Mouse (Mus musculus) cerebellum, adult 11-12 months (tissue): Measurements from ENCODE around the gene Nt5c.
"Not testable (repeated sequence)": the region's sequence is repeated elsewhere in the genome, so short reads cannot be mapped to it uniquely, and the experiment has no call there.

ENCODE experiments used
- DNase-seq: peaks from one replicate; pipeline ENCODE4 v3.0.0; 2022

Gene Nt5c

DNA sequence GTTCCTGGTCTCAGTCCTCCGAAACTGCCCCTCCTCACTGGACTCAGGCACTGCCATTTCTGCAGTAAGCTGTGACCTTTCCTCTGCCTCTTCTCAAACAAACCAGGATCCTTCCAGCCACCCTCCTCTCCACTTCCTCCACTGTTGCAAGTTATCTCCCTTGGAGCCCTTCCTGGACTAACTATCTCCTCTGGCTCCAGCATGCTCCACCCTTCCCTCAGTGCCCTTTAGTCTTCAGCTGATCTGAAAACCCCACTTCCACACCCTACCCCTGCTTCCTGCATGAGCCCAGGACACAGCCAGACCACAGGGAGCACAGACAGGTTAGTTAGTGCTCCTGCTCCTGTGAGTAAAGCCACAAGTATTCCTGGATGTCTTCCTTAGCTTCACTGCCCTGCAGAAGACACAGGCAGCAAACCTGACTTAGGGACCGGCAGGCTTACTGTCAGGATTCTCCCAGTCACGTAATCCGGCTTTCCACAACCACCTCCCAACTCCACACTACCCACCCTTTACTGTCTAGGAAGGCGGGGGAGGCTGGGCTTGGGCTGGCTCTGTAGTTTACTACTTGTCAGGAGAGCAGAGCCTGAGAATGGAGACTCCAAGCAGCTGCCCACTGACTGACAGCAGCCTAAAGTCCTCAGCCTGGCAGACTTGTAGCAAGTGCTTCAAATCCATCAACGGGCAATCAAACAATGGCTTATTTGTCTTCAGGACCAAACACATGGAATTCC is 18.3 kb upstream of the Nt5c start:
- DNase-seq: no peak

GRCm38 (mm10) chr11:115508061-115508460 is 16.4 kb upstream of the Nt5c start:
- no peak for DNase-seq

- no peak for DNase-seq
Measured at GRCm38 (mm10) chr11:115506586-115506985, 14.9 kb upstream of the Nt5c start.

DNA sequence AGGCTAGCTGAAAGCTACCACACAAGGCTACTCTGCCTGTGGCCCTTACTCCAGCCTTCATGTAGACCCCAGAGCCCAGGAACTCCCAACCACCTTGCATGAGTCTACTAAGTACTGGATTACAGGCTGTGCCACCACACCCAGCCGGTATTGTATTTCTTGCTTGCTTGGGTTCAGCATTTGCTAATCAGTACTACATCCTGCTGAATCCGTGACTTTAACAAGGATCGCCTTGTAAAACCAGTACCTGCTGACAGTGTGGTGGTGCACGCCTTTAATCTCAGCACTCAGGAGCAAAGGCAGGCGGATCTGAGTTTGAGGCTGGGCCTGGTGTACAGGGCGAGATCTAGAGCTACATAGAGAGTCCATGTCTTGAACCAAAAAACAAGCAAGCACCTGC is 11.0 kb upstream of the Nt5c start:
- DNase-seq: no peak

- DNase-seq: not testable (repeated sequence)
Measured at GRCm38 (mm10) chr11:115496559-115496958, 4.9 kb upstream of the Nt5c start.

DNA sequence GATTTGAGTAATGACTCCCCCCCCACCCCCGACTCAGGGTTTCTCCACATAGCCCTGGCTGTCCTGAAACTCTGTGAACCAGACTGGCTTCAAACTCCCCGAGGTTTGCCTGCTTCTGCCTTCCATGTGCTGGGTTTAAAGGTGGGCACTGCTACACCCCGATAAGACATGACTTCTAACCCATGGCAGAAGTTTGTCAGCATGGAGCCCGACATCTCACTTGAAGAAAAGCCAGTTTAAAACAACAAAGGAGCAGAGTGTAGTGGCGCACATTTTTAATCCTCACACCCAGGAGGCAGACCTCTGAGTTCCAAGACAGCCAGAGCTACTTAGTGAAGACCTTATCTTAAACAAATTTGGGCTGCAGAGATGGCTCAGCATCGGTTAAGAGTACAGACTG is 725 bp upstream of the Nt5c start:
- DNase-seq: no peak

GRCm38 (mm10) chr11:115490441-115491355 is 964 bp downstream of the Nt5c start:
- no peak for DNase-seq

GRCm38 (mm10) chr11:115488551-115489104 is 3.0 kb downstream of the Nt5c start:
- DNase-seq: peak; percentile 83

- DNase-seq: no peak
Measured at GRCm38 (mm10) chr11:115485155-115485554, 6.5 kb downstream of the Nt5c start.

DNA sequence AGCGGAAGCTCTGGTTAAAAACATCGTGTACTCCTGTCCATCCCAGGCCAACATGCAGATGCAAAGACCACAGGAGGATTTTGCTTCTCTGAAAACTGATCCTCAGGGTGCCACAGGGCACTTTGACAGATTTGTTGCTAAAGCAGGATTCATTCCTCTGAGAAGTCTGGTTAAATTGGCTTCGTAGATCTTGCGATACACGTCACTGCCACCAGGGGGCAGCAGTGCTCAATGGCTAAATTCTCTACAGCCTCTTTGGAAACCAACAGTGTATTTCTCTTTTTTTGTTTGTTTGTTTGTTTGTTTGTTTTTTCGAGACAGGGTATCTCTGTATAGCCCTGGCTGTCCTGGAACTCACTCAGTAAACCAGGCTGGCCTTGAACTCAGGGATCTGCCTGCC is 7.9 kb downstream of the Nt5c start:
- DNase-seq: peak; percentile 66

DNA sequence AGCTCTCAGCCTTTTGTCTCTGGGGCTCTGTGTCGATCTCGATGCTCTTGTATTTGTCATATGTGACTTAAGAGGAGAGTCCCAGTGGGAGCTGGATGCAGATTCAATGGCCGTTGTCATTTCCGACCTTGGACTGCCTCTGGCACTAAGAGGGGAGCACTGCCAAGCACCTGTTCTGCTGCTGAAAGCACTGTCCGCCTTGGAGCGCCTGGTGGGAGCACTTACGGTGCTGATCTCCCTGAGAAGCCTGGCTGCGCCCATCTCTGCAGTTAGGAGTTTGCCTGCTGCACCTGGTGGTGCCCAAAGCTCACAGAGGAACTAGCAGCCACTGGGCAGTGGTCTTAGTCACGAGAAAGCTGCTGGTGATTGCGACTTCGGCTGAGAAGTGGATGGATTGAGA is 8.4 kb downstream of the Nt5c start:
- DNase-seq: no peak

DNA sequence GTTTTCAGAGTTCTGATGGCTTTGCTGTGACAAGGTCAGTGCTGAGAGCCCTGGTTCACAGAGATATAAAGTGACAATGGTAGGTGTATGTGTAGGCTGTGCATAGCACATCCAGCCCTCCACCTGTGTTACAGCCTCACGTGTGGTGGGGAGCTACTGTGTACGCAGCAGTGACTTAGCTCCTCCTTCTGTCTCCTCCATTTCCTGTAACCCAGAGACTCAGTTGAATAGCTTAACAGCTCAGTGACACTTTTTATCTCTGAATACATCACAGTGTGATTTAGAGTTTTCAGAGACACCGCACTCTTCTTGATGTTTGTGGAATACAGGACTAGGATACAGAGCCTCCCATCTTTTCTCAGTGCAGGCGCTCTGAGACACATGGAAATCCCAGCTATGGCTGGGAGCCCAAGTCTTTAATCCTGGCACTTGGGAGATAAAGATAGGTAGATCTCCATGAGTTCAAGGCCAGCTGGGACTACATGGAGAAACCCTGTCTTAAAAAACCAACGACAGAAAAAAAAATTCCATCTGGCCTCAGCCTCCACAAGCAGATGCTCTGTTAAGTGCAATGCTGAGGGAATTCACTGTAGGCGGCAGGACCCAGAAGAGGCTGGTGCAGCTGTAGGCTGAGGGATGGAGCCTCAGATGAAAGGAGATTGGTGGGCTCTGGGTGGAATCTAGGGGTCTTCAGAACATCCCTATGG is 10.0 kb downstream of the Nt5c start:
- DNase-seq: no peak

DNA sequence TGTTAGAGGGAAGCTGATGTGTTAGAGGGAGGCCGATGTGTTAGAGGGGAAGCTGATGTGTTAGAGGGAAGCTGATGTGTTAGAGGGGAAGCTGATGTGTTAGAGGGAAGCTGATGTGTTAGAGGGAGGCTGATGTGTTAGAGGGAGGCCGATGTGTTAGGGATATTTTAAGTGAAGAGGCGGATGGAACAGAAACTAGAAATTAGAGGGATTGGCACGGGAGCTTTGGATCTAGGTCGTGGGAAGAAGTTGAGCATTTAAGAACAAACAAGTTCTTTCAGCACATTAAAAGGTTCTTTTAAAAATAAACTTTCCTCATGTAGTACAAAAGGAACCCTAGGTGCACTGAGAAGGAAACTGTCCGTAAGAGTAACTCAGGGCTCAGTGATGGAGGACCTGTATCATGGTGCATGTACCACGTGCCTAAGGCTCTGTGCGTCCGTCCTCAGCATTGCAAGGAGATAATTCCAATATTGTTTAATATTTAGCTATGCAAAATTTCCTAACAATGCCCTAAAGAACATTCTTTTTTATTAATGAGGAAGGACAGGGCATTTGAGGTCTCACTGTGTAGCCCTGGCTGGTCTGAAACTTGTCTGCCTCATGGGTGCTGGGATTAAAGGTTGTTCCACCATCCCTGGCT is 13.2 kb downstream of the Nt5c start:
- no peak for DNase-seq

- not testable (repeated sequence) for DNase-seq
Measured at GRCm38 (mm10) chr11:115477388-115477787, 14.3 kb downstream of the Nt5c start.

DNA sequence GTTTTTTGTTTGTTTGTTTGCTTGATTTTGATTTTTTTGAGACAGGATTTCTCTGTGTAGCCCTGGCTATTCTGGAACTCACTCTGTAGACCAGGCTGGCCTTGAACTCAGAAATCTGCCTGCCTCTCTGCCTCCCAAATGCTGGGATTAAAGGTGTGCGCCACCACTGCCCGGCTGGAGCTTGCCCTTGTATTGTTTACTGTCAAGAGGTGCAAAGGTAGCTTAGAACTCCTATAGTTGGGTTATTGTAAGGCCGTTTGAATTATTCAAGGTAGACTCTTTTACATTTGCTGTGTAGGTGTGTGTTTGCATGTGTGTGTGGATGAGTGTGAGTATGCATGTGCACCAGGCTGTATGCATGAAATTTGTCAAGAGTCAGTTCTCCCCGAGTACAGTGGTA is 15.0 kb downstream of the Nt5c start:
- DNase-seq: not testable (repeated sequence)

DNA sequence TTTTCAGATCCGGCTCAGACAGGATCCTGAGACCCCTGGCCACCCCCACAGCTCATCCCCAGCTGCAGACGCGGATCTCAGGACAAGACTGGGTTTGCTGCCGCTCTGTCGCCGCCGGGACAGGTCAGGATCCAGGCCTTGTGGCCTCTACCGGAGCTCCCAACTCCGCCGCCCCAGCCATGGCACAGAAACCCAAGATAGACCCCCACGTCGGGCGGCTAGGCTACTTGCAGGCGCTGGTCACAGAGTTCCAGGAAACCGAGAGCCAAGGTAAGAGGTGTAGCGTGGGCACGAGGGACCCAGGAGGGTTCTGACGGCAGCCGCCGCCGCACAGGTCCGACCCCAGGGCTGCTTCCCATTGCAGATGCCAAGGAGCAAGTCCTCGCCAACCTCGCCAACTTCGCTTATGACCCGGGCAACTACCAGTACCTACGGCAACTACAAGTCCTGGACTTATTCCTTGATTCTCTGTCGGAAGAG is 15.9 kb downstream of the Nt5c start:
- DNase-seq: no peak

DNA sequence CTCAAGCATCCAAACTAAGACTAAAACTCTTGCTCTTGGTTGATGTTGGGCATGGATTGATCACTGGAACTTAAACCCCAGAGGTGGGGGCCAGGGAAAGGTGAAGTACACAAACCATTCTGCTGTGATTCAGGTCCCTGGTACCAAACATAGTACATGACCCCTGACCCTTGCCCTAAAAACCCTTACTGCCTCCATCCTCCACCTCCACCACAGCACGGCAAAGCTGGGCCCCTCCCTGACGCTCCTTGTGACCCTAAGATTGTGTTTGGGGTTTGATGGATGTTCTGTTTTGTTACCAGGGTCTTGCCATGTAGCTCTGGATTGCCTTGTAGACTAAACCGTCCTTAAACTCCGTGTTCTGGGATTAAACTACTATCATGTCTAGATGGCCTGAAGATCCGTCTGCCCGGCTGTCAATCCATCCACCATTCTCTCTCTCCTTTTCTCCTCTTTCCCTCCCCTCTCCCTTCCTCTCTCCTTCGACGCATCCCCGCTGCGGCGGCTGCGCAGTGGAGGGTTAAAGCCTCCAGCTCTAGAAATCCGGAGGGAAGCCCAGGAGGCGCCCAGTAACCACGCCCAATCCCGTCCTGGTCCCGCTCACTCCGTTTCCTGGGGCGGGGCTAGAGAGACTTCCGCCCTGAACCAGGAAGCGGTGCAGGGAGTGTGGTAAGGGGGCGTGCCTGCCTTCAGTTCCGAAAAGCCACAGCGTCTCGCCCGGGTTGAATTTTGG is 16.5 kb downstream of the Nt5c start, which contains the start of gene Armc7:
TSS of gene Armc7 (plus strand) at position 643 of the 733 bp plus-strand sequence.
- peak; percentile 94 for DNase-seq

DNA sequence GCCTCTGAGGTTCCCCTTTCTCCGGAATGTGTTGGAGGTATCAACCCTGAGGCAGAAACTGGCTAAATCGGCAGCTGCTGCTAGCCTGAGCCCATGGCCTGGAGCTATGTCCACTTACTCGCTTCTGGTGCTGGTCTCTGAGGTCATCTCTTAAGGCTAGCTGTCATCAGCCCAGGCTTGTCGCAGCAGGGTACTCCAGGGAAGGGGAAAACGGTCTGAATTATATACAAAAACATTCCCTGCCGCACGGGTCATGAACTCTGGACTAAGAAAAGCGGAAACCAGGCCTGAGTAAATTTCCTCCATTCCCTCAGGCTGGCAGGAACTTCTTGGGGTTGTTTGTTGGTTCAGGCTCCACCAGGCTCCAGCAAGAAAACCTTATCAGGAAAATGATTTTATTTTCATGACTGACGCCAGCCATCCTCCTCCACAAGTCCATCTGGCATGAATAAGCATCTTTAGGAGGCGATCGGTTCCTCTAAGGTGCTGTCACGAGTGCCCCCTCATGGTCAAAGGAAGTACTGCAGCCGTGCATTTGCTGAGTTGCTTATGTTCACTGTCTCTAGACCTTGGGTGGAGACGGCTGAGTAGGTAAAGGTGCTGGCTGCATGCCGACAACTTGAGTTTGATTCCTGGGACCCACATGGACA is 17.9 kb downstream of the Nt5c start:
- DNase-seq: peak; percentile 95

GRCm38 (mm10) chr11:115472183-115472582 is 19.5 kb downstream of the Nt5c start:
- no peak for DNase-seq

- DNase-seq: no peak
Measured at GRCm38 (mm10) chr11:115467217-115467618, 24.4 kb downstream of the Nt5c start.

GRCm38 (mm10) chr11:115464851-115465250 is 26.8 kb downstream of the Nt5c start:
- no peak for DNase-seq
